Mouse (Mus musculus) limb, embryonic 15.5 days (tissue): ENCODE measurements at regions not wholly inside any gene's neighbourhood (a gene's known extent, or its start where the extent isn't known, plus 50 kb on each side); places are given as distances from the start of the nearest gene placed in this dataset.
"Not testable (repeated sequence)": the region's sequence is repeated elsewhere in the genome, so short reads cannot be mapped to it uniquely, and the experiment has no call there.

Experiments
- ATAC-seq: fragments of 200-750 bp; cut with Nextera tagmentation; 2 replicates; pipeline ENCODE4 v1.8.0; 2017; ENCODE audit warnings: low read depth, moderate TSS enrichment; ENCODE audit not compliant: insufficient number of reproducible peaks, low FRiP score, low TSS enrichment
- H3K27ac ChIP-seq: fragments of 300-500 bp; sonication (generic); 2 replicates; pipeline ENCODE4 v1.5.1; 2015; ENCODE audit warnings: moderate library complexity, mild to moderate bottlenecking, inconsistent platforms
- H3K27me3 ChIP-seq: fragments of 300-500 bp; sonication (generic); 2 replicates; pipeline ENCODE4 v1.6.1; 2015; ENCODE audit warnings: inconsistent platforms
- H3K36me3 ChIP-seq: fragments of 300-500 bp; sonication (generic); 2 replicates; pipeline ENCODE4 v1.6.1; 2015; ENCODE audit warnings: inconsistent platforms
- H3K4me1 ChIP-seq: fragments of 300-500 bp; sonication (generic); 2 replicates; pipeline ENCODE4 v1.6.1; 2015; ENCODE audit warnings: inconsistent platforms
- H3K4me2 ChIP-seq: fragments of 300-500 bp; sonication (generic); 2 replicates; pipeline ENCODE4 v1.6.1; 2015; ENCODE audit warnings: mild to moderate bottlenecking, inconsistent platforms
- H3K4me3 ChIP-seq: fragments of 300-500 bp; sonication (generic); 2 replicates; pipeline ENCODE4 v1.5.1; 2015; ENCODE audit warnings: mild to moderate bottlenecking, inconsistent platforms
- H3K9ac ChIP-seq: fragments of 300-500 bp; sonication (generic); 2 replicates; pipeline ENCODE4 v1.6.1; 2015; ENCODE audit warnings: inconsistent platforms
- H3K9me3 ChIP-seq: fragments of 300-500 bp; sonication (generic); 2 replicates; pipeline ENCODE4 v1.6.1; 2016; ENCODE audit warnings: inconsistent platforms
- WGBS: fragments of 180-500 bp; shearing (Covaris S2); methylation state at CpG from one replicate; pipeline ENCODE4 v1.1.7; 2015; 5-methylcytosine and 5-hydroxymethylcytosine counted together

GRCm38 (mm10) chr11:93696982-93697541 lies 188.5 kb downstream of the Utp18 start:
- no peaks in the 10 kb centered on the region for H3K4me1 ChIP-seq
- no peaks in the 10 kb centered on the region for H3K27me3 ChIP-seq
- no peak overlapping the region for H3K4me3 ChIP-seq
- WGBS: 82% methylated on average over 8 of the region's 8 CpGs
- no peak overlapping the region for H3K9ac ChIP-seq
- no peak overlapping the region for H3K4me2 ChIP-seq
- H3K36me3 ChIP-seq: no peaks in the 10 kb centered on the region
- no peak for ATAC-seq
- H3K9me3 ChIP-seq: no peaks in the 10 kb centered on the region
- no peak overlapping the region for H3K27ac ChIP-seq

- no peak overlapping the region for H3K9ac ChIP-seq
- H3K27ac ChIP-seq: no peak overlapping the region
- no peaks in the 10 kb centered on the region for H3K9me3 ChIP-seq
- H3K36me3 ChIP-seq: no peaks in the 10 kb centered on the region
- no peak overlapping the region for H3K4me2 ChIP-seq
- no peaks in the 10 kb centered on the region for H3K27me3 ChIP-seq
- H3K4me3 ChIP-seq: no peak overlapping the region
- no peaks in the 10 kb centered on the region for H3K4me1 ChIP-seq
- 66% methylated on average over 12 of the region's 12 CpGs for WGBS
- ATAC-seq: no peak
Observed at GRCm38 (mm10) chr11:93696096-93696890, 189.3 kb downstream of the Utp18 start.

GRCm38 (mm10) chr11:93683691-93684090 lies 201.9 kb downstream of the Utp18 start:
- no peaks in the 10 kb centered on the region for H3K27me3 ChIP-seq
- no peak for ATAC-seq
- no peak overlapping the region for H3K9ac ChIP-seq
- no peaks in the 10 kb centered on the region for H3K9me3 ChIP-seq
- no peak overlapping the region for H3K27ac ChIP-seq
- no peak overlapping the region for H3K4me3 ChIP-seq
- H3K4me1 ChIP-seq: peaks cover 3% of the 10 kb centered on the region; the same call in 1 of the 2 replicates
- WGBS: 31% methylated on average over 5 of the region's 5 CpGs
- no peak overlapping the region for H3K4me2 ChIP-seq
- no peaks in the 10 kb centered on the region for H3K36me3 ChIP-seq

- no peak for ATAC-seq
- H3K4me3 ChIP-seq: no peak overlapping the region
- H3K9me3 ChIP-seq: no peaks in the 10 kb centered on the region
- WGBS: 81% methylated on average over 5 of the region's 5 CpGs
- no peaks in the 10 kb centered on the region for H3K36me3 ChIP-seq
- no peaks in the 10 kb centered on the region for H3K27me3 ChIP-seq
- H3K27ac ChIP-seq: no peak overlapping the region
- H3K4me2 ChIP-seq: no peak overlapping the region
- no peak overlapping the region for H3K9ac ChIP-seq
- H3K4me1 ChIP-seq: no peaks in the 10 kb centered on the region
Observed at GRCm38 (mm10) chr11:93676299-93676698, 209.3 kb downstream of the Utp18 start.

GRCm38 (mm10) chr11:93672025-93672424 lies 213.5 kb downstream of the Utp18 start:
- ATAC-seq: no peak
- Histone ChIP-seq H3K4me2 (no peak overlapping the region), H3K4me3 (no peak overlapping the region), H3K27ac (no peak overlapping the region), H3K9me3 (no peaks in the 10 kb centered on the region), H3K36me3 (no peaks in the 10 kb centered on the region), H3K9ac (no peak overlapping the region), H3K27me3 (no peaks in the 10 kb centered on the region), H3K4me1 (no peaks in the 10 kb centered on the region)
- WGBS: 66% methylated on average over 3 of the region's 3 CpGs

- no peak for ATAC-seq
- Histone ChIP-seq H3K4me3 (no peak overlapping the region), H3K9me3 (no peaks in the 10 kb centered on the region), H3K36me3 (no peaks in the 10 kb centered on the region), H3K4me1 (no peaks in the 10 kb centered on the region), H3K27me3 (0 out of 2 replicates have a peak, but pooled peaks cover 3% of the 10 kb centered on the region), H3K9ac (no peak overlapping the region), H3K27ac (no peak overlapping the region), H3K4me2 (no peak overlapping the region)
- WGBS: 46% methylated on average over 2 of the region's 2 CpGs
Observed at GRCm38 (mm10) chr11:93661657-93662056, 223.9 kb downstream of the Utp18 start.

- no peaks in the 10 kb centered on the region for H3K36me3 ChIP-seq
- ATAC-seq: no peak
- no peak overlapping the region for H3K9ac ChIP-seq
- 88% methylated on average over 7 of the region's 7 CpGs for WGBS
- 0 out of 2 replicates have a peak, but pooled peaks cover 3% of the 10 kb centered on the region for H3K27me3 ChIP-seq
- H3K9me3 ChIP-seq: no peaks in the 10 kb centered on the region
- no peak overlapping the region for H3K27ac ChIP-seq
- no peak overlapping the region for H3K4me2 ChIP-seq
- no peaks in the 10 kb centered on the region for H3K4me1 ChIP-seq
- no peak overlapping the region for H3K4me3 ChIP-seq
Observed at GRCm38 (mm10) chr11:93660379-93660778, 225.2 kb downstream of the Utp18 start.

- WGBS: 33% methylated on average over 8 of the region's 8 CpGs
- H3K4me1 ChIP-seq: no peaks in the 10 kb centered on the region
- H3K4me3 ChIP-seq: no peak overlapping the region
- no peaks in the 10 kb centered on the region for H3K36me3 ChIP-seq
- no peak overlapping the region for H3K27ac ChIP-seq
- 0 out of 2 replicates have a peak, but pooled peaks cover 3% of the 10 kb centered on the region for H3K27me3 ChIP-seq
- H3K9me3 ChIP-seq: no peaks in the 10 kb centered on the region
- no peak overlapping the region for H3K9ac ChIP-seq
- H3K4me2 ChIP-seq: no peak overlapping the region
- no peak for ATAC-seq
Observed at GRCm38 (mm10) chr11:93658719-93659118, 226.8 kb downstream of the Utp18 start.

GRCm38 (mm10) chr11:93655602-93656239 lies 229.8 kb downstream of the Utp18 start:
- Histone ChIP-seq H3K27ac (no peak overlapping the region), H3K9me3 (no peaks in the 10 kb centered on the region), H3K9ac (no peak overlapping the region), H3K36me3 (no peaks in the 10 kb centered on the region), H3K4me1 (no peaks in the 10 kb centered on the region), H3K27me3 (0 out of 2 replicates have a peak, but pooled peaks cover 7% of the 10 kb centered on the region), H3K4me3 (no peak overlapping the region), H3K4me2 (no peak overlapping the region)
- ATAC-seq: no peak
- 22% methylated on average over 9 of the region's 9 CpGs for WGBS

- H3K4me3 ChIP-seq: no peak overlapping the region
- H3K9ac ChIP-seq: no peak overlapping the region
- no peaks in the 10 kb centered on the region for H3K9me3 ChIP-seq
- H3K4me1 ChIP-seq: no peaks in the 10 kb centered on the region
- 79% methylated on average over 3 of the region's 3 CpGs for WGBS
- H3K27ac ChIP-seq: no peak overlapping the region
- ATAC-seq: no peak
- H3K4me2 ChIP-seq: no peak overlapping the region
- no peaks in the 10 kb centered on the region for H3K36me3 ChIP-seq
- 0 out of 2 replicates have a peak, but pooled peaks cover 7% of the 10 kb centered on the region for H3K27me3 ChIP-seq
Observed at GRCm38 (mm10) chr11:93653401-93653800, 232.2 kb downstream of the Utp18 start.

- not testable (repeated sequence) for H3K4me1 ChIP-seq, H3K27ac ChIP-seq, H3K4me2 ChIP-seq, H3K27me3 ChIP-seq, ATAC-seq, H3K9ac ChIP-seq, H3K4me3 ChIP-seq, H3K36me3 ChIP-seq, H3K9me3 ChIP-seq
Observed at GRCm38 (mm10) chr11:93651966-93652365, 233.6 kb downstream of the Utp18 start.
